Mouse (Mus musculus) v-Abl transformed pro-B cells (cell line): ENCODE measurements around the gene Ccdc92.

Experiments
- in situ Hi-C, 2 experiments: fragments of 400-800 bp; cut with MboI; formaldehyde crosslinking; loops; one replicate each; pipeline ENCODE4 v1.15.1; 2025; ENCODE audit not compliant: unreplicated experiment in 2 of 2

Gene Ccdc92

DNA sequence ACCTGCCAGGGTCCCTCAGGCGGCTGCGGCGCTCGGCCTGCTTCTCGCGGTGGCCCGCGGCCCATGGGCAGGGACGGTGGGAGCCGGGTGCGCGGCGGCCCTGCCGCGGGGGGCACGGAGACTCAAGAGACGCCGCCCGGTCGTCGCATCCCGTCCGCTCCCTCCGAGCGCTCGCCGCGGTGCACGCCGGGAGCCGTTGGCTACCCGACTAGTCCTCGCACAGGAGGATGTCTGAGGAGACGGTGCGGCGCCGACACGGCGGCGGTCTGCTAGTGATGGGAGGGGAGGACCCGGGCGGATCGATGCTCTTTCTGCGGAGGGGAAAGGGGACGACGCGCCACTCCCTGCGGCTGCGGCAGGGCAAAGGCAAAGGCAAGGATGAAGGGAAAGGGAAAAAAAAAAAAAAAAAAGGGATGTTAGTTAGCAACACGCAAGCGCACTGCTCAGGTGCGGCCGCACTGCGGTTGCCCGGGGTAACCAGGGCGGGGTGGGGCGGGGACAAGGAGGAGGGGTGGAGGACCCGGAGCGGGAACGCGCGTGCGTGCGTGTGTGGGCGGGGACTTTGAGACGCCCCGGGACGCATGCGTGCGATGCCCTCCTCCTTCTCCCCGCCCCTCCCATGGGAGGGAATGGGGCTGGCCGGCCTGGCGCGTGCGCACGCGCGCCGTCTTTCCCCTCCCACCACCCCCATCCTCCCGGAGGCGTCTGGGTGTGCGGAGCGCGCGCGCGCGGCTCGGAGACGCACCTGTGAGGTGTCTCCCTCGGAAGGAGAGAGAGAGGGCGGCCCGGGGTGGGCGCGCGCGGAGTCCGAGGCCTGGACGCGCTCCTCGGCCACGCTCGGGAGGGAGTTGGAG, at the start of gene Ccdc92, which contains the start of gene Zfp664:
TSS of gene Ccdc92 (minus strand) at position 412 of the 854 bp plus-strand sequence.
TSS of gene Zfp664 (plus strand) at position 679 of the 854 bp plus-strand sequence.
- in situ Hi-C loops, result loop anchor here in 1 of 2 experiments (25.0 kb wide), 1 partner anchor 850 kb away; no protein-coding TSS in a partner anchor

DNA sequence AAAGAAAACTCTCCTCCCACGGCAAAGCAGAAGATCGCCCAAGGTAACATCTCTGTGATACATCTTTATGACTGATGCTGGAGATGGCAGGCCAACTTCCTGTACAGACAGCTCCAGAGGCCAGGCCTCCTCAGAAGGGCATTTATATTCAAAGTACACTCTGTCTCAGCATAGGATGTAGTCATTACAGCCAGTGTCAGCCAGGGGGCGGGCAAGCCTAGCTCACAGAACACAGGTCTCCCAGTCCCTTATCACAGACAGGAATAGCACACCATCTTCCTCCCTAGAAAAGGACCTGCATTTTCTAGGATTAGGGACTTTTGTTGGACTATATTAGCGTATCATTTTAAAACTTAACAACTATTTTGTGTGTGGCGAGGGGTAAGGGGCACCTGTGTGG, 46.6 kb upstream of the Ccdc92 start:
- in situ Hi-C loops, result loop anchor here (5.0 to 25.0 kb wide), 7 partner anchors 198 to 603 kb away; partner anchors contain the start of gene Aacs (in 1 of the 2)

- in situ Hi-C loops, result loop anchor here (5.0 to 25.0 kb wide), 7 partner anchors 200 to 605 kb away; partner anchors contain the start of gene Aacs (in 1 of the 2)
Observed at GRCm38 (mm10) chr5:124906890-124907289, 44.7 kb upstream of the Ccdc92 start.

DNA sequence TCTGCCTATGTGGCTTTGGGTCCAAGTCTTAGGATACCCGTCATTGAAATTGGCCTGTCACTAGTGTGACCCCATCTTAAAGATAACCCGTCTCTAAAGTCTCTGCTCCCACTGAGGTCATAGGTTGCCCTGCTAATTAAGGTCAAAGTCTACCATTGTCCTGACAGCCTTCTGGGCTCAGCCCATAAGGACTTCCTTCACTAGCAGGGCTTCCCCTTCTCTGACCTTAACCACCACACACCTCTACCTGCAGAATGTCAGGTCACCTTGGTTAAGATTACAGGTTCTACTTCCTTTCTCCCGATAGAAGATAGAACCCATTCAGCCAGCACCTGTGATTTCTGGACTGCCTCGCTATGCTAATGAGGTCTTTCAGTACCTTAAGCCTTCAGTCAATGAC, 41.6 kb upstream of the Ccdc92 start:
- in situ Hi-C loops, result loop anchor here (10.0 to 25.0 kb wide), 3 partner anchors 291 to 608 kb away; partner anchors contain the start of gene Aacs (in 1 of the 2)

GRCm38 (mm10) chr5:124902195-124902594, 40.0 kb upstream of the Ccdc92 start:
- in situ Hi-C loops, result loop anchor here (10.0 to 25.0 kb wide), 3 partner anchors 293 to 610 kb away; partner anchors contain the start of gene Aacs (in 1 of the 2)

- in situ Hi-C loops, result loop anchor here (10.0 to 25.0 kb wide), 3 partner anchors 293 to 611 kb away; partner anchors contain the start of gene Aacs (in 1 of the 2)
Observed at GRCm38 (mm10) chr5:124901675-124902074, 39.5 kb upstream of the Ccdc92 start.

- in situ Hi-C loops, result loop anchor here (10.0 to 25.0 kb wide), 3 partner anchors 294 to 611 kb away; partner anchors contain the start of gene Aacs (in 1 of the 2)
Observed at GRCm38 (mm10) chr5:124900738-124901490, 38.7 kb upstream of the Ccdc92 start.

DNA sequence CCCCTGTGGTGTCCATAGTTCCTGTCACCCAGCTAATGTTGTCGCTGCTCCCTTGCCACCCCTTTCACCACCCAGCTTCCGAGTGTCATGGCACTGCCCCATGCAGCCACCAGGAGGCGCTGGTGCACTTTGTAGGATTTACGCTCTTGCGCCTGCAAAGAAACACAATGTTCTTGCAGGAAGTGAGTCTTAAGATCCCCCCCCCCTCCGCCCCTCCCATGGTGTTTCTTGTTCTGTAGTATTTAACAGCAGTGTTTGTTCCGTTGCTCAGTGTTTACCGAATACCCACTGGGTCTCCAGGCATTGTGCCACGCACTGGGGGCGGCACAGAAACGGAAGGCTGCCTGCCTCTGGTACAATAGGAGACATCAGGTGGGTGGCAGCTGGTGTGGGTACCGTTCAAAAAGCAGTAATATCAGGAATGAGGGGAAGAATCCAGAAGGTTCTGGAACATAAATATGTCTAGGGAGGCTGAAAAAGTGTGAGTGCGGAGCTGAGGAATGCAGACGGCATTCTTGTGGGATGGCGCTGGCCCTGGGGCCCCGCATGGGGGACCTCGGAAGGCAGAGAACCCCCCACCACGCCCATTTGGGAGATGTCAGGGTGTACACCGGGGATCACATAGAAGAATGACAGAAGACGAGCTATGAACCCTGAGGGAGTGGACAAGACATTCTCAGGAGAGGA, 37.9 kb upstream of the Ccdc92 start:
- in situ Hi-C loops, result loop anchor here (10.0 to 25.0 kb wide), 3 partner anchors 295 to 612 kb away; partner anchors contain the start of gene Aacs (in 1 of the 2)

DNA sequence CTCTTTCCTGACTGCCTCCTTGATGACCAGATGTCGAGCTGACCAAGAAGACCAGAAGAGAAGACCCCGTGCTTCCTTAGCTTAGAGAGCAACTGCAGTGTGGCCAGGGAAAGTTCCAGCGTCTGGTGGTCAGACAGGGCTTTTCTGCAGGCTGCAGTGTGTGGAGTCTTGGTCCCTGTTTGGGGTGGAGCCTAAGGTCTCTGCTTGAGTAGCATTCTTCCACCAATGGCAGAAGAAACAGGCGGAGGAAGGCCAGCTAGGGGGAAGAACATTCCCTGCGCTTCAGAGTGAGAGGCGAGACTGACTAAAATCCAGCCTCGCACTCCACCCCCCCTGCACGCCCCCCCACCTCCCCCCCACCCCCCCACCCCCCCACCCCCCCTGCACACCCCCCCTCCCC, 33.9 kb upstream of the Ccdc92 start:
- in situ Hi-C loops, result no loop called here

DNA sequence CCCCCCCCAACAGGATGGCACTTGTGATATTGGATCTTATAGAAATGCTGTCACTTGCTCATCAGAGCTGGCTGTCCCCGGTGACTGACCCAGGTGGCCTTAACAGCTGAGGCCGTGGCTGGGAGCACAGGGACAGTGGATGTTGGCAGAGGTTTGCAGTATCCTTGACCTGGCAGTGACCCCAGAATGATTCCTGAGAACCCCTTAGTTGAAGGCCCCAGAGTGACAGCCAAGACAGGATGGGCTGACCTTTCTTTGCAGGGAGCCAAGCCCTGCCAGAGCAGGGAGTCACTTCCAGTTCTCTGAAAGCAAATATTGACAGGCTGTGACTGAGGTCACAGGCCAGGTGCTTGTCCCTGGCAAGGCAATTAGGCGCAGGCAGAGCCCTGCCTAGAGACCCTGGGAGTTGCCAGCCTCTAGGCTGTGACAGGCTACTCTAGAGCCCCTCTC, 29.7 kb upstream of the Ccdc92 start:
- in situ Hi-C loops, result no loop called here

DNA sequence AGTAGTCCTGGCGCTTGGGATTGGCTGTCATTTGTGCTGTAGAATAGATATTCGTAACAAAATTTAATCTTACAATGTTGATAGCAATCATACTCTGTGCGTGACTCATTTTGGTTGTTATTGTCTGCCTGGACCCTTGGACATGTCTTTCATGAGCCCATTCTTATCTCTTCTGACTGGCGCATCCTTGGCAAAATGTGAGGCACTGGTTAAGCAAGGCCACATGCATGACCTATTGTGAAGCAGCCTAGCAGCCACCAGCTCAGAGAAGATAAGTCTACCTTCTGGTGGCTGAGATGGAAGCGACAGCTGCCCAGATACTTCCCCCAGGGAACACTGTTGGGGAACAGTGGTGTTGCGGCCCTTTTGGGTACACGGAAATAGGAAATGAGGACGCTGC, 26.4 kb upstream of the Ccdc92 start:
- in situ Hi-C loops, result no loop called here

GRCm38 (mm10) chr5:124883877-124884276, 21.7 kb upstream of the Ccdc92 start:
- in situ Hi-C loops, result no loop called here

DNA sequence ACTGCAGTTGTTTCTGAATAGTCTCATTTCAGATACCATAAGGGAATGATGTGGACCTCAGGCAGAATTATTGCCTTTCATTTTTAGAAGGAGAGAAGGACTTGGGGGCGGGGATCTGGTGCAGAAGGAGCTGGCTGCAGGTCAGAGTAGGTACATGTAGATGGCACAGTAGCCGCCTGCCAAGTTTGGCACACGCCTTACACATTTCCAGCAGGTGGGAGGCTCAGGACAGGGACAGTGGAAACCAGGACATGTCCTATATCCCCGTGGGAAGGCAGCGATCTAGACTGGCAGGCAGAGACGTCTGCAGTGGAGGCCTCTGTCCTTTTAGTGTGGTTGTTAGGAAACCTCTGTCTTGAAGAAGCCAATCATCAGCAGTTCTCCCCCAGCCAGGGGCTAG, 17.6 kb upstream of the Ccdc92 start:
- in situ Hi-C loops, result loop anchor here in 1 of 2 experiments (10.0 kb wide), 1 partner anchor 445 kb away; the partner anchor contains the start of gene Kmt5a

- in situ Hi-C loops, result loop anchor here in 1 of 2 experiments (10.0 kb wide), 1 partner anchor 444 kb away; the partner anchor contains the start of gene Kmt5a
Observed at GRCm38 (mm10) chr5:124879251-124879650, 17.0 kb upstream of the Ccdc92 start.

GRCm38 (mm10) chr5:124873890-124874601, 11.8 kb upstream of the Ccdc92 start:
- in situ Hi-C loops, result loop anchor here (10.0 to 25.0 kb wide), 2 partner anchors 439 to 862 kb away; partner anchors contain the start of gene Kmt5a (in 1 of the 2)

DNA sequence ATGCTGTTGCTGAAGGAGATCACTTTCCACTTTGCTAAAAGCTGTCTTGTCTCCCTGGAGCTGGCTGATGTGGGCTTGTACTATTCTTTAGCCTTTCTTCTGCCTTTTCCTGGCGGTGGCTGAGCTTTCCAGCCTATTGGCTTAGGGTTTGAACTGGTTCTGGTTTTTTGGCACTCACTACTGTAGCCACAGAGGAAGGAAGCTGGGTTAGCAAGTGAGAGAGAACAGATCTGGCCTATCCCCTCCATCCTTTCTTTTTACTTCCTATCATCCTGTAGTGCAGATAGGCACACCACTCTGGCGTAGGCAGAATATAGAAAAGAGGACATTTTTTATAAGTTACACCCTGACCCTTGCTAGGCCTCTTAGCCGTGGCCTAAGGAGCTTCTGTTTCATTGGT, 10.9 kb upstream of the Ccdc92 start:
- in situ Hi-C loops, result loop anchor here (10.0 to 25.0 kb wide), 2 partner anchors 438 to 861 kb away; partner anchors contain the start of gene Kmt5a (in 1 of the 2)

DNA sequence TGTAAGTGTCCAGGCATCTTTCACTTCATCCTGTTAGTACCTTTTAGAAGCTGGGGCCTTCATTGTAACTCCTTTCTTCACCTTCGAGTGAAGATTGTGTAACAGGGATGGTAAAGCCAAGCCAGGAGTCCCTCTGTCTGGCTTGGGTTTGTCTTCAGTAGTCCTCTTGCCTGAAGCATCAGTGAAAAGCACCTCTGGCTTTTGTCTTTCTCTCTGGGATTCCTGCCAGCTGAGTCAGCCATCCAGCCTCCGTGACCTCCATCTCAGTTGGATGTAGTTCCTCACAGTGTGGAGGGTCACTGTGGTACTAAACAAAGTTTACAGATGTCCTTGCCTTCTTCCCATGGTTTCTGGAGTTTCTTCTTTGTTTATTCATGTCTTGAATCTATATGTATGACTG, 9.8 kb upstream of the Ccdc92 start:
- in situ Hi-C loops, result loop anchor here (10.0 to 25.0 kb wide), 2 partner anchors 437 to 860 kb away; partner anchors contain the start of gene Kmt5a (in 1 of the 2)

DNA sequence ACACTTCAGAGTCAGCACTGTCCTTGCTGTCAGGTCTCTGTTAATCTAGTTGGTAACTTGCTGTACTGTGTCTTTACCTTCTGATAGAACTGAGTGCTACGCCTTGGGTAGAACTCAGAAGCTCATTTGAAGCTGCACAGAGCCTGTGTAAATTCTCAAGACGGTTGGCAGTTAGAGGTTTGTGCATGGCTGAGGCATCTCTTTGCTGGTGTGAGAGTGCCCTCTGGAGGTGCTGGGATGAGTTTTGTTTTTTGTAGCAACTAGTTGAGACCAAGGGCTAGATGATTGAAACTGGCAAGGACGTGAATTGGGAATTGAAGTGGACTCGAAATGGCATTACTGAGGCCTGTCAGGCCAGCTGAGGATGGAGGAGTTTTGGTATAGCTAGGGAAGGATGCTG, 6.8 kb upstream of the Ccdc92 start:
- in situ Hi-C loops, result loop anchor here in 1 of 2 experiments (5.0 to 25.0 kb wide), 2 partner anchors 437 to 857 kb away; no protein-coding TSS in a partner anchor
